Mouse (Mus musculus) myocyte (in vitro differentiated cells): ENCODE results near the gene Zswim4.

Experiments
- CEBPB ChIP-seq: IDR thresholded peaks from 2 replicates; pipeline ENCODE4 v1.6.1; 2011; ENCODE audit warnings: mild to moderate bottlenecking, moderate library complexity; ENCODE audit not compliant: poor library complexity, insufficient read depth, severe bottlenecking
- E2F4 ChIP-seq: IDR thresholded peaks from one replicate; pipeline ENCODE4 v1.6.1; 2011; ENCODE audit warnings: mild to moderate bottlenecking, control low read depth, moderate library complexity; ENCODE audit not compliant: insufficient read depth
- MAX ChIP-seq: IDR thresholded peaks from one replicate; pipeline ENCODE4 v1.6.1; 2011; ENCODE audit warnings: low read depth, mild to moderate bottlenecking, control low read depth
- MYOD1 ChIP-seq, 3 experiments: IDR thresholded peaks; one replicate each; pipeline ENCODE4 v1.6.1; 2011; ENCODE audit warnings: control low read depth in 2 of 3, low read depth in 2 of 3, mild to moderate bottlenecking in 2 of 3, moderate library complexity in 1 of 3; ENCODE audit not compliant: insufficient read length in 2 of 3, control insufficient read depth in 1 of 3
- MYOG ChIP-seq, 3 experiments: IDR thresholded peaks; one replicate each; pipeline ENCODE4 v1.6.1; 2011; ENCODE audit warnings: control low read depth in 2 of 3, low read depth in 2 of 3, mild to moderate bottlenecking in 2 of 3; ENCODE audit not compliant: insufficient read length in 2 of 3, control insufficient read depth in 1 of 3, insufficient read depth in 1 of 3
- TCF12 ChIP-seq: IDR thresholded peaks from one replicate; pipeline ENCODE4 v1.6.1; 2011; ENCODE audit warnings: mild to moderate bottlenecking, control low read depth; ENCODE audit not compliant: poor library complexity, insufficient read depth, severe bottlenecking

GRCm38 (mm10) chr8:84255858-84256257, 19.0 kb upstream of the Zswim4 start:
- TF ChIP-seq MYOD1 (IDR thresholded peaks at IDR 0.05; ENCODE audit: control insufficient read depth in 1 of 3, insufficient read length in 2 of 3, low read depth in 2 of 3) (no peak), CEBPB (no peak), MAX (no peak), MYOG (IDR thresholded peaks at IDR 0.05; ENCODE audit: control insufficient read depth in 1 of 3, insufficient read depth in 1 of 3, insufficient read length in 2 of 3, low read depth in 2 of 3) (no peak), E2F4 (no peak), TCF12 (no peak)
